Mouse (Mus musculus) liver, postnatal 0 days (tissue): ENCODE results near the gene Haus4.

Source experiments
- CTCF ChIP-seq: sonication (generic); IDR thresholded peaks from 2 replicates; pipeline ENCODE4 v1.5.1; 2016; ENCODE audit warnings: antibody characterized with exemption, low read depth
- EP300 ChIP-seq: IDR thresholded peaks from 2 replicates; pipeline ENCODE4 v1.6.1; 2016; ENCODE audit warnings: antibody characterized with exemption, low read depth, mild to moderate bottlenecking

GRCm38 (mm10) chr14:54523600-54523999, 30.8 kb downstream of the Haus4 start:
- TF ChIP-seq CTCF (peak; percentile 55), EP300 (no peak)
